Mouse (Mus musculus) spleen, adult 2 months (tissue): Measurements from ENCODE around the gene Ass1. TPM values are rescaled to one million over a fixed set of nuclear protein-coding genes. Genes with fewer than 3 reads are reported as not detected.

Source experiments
- DNase-seq, 2 experiments: peaks; one replicate each; pipeline versions ENCODE4 v3.0.0 to v3.0.0-alpha.2; 2012 to 2021; ENCODE audit warnings: low spot score in 2 of 2, low read depth in 1 of 2
- H3K27ac ChIP-seq: fragments of 200-500 bp; 2 replicates; pipeline ENCODE4 v1.5.1; 2012; ENCODE audit warnings: low read length, inconsistent platforms; ENCODE audit not compliant: insufficient read depth
- H3K27me3 ChIP-seq: fragments of 200-500 bp; 2 replicates; pipeline ENCODE4 v1.6.1; 2012; ENCODE audit warnings: mild to moderate bottlenecking, moderate library complexity, low read length, inconsistent platforms; ENCODE audit not compliant: control insufficient read depth, insufficient read depth
- H3K36me3 ChIP-seq: fragments of 200-500 bp; 2 replicates; pipeline ENCODE4 v1.6.1; 2012; ENCODE audit warnings: mild to moderate bottlenecking, low read length, inconsistent platforms; ENCODE audit not compliant: control insufficient read depth, insufficient read depth
- H3K4me1 ChIP-seq: fragments of 200-500 bp; 2 replicates; pipeline ENCODE4 v1.6.1; 2011; ENCODE audit warnings: inconsistent platforms; ENCODE audit not compliant: control insufficient read depth, insufficient read depth, insufficient read length
- H3K4me3 ChIP-seq: fragments of 200-500 bp; 2 replicates; pipeline ENCODE4 v1.5.1; 2011; ENCODE audit warnings: mild to moderate bottlenecking, inconsistent platforms; ENCODE audit not compliant: insufficient read depth, insufficient read length; ENCODE audit errors: extremely low read depth
- CTCF ChIP-seq: fragments of 200-500 bp; IDR thresholded peaks from 2 replicates; pipeline ENCODE4 v1.5.1; 2011; ENCODE audit warnings: mild to moderate bottlenecking, inconsistent platforms; ENCODE audit not compliant: insufficient read depth, insufficient read length, insufficient replicate concordance; ENCODE audit errors: extremely low read depth
- POLR2A ChIP-seq: fragments of 200-500 bp; IDR thresholded peaks from 2 replicates; pipeline ENCODE4 v1.6.1; 2011; ENCODE audit warnings: low read depth, low read length, inconsistent platforms
- WGBS: fragments of 180-500 bp; shearing (Covaris S2); methylation state at CpG from one replicate; pipeline ENCODE4 v1.1.7; 2018; 5-methylcytosine and 5-hydroxymethylcytosine counted together
- polyA plus RNA-seq: library from polyadenylated mRNA; depleted of rRNA; stranded (reverse); fragments of >200 nt; gene quantifications from 2 replicates; pipeline ENCODE4 v1.2.3, GENCODE M21; 2012

Gene Ass1
- polyA plus RNA-seq, 1 experiment = 18.9 TPM

- H3K27me3 ChIP-seq = no peaks in the 10 kb centered on the region
- no peak for DNase-seq
- H3K27ac ChIP-seq = no peak overlapping the region
- H3K4me1 ChIP-seq = peaks cover 2% of the 10 kb centered on the region; the same call in 1 of the 2 replicates
- H3K36me3 ChIP-seq = no peaks in the 10 kb centered on the region; the same call in 1 of the 2 replicates
- H3K4me3 ChIP-seq = no peak overlapping the region
- WGBS = 91% methylated on average over 21 of the region's 21 CpGs
- TF ChIP-seq CTCF = no peak
- no peak for TF ChIP-seq POLR2A
These were observed 29.6 kb downstream of the Ass1 start for GRCm38 (mm10) chr2:31499327-31500291.

- DNase-seq = no peak
- peaks cover 2% of the 10 kb centered on the region; the same call in 1 of the 2 replicates for H3K4me1 ChIP-seq
- no peak overlapping the region for H3K27ac ChIP-seq
- TF ChIP-seq CTCF (no peak), POLR2A (no peak)
- no peak overlapping the region for H3K4me3 ChIP-seq
- no peaks in the 10 kb centered on the region for H3K27me3 ChIP-seq
- 93% methylated on average over 24 of the region's 24 CpGs for WGBS
- H3K36me3 ChIP-seq = no peaks in the 10 kb centered on the region; the same call in 1 of the 2 replicates
These were observed 30.5 kb downstream of the Ass1 start for GRCm38 (mm10) chr2:31500292-31501204.

GRCm38 (mm10) chr2:31501448-31502130 is 31.6 kb downstream of the Ass1 start:
- no peak for DNase-seq
- H3K4me1 ChIP-seq = peaks cover 2% of the 10 kb centered on the region; the same call in 1 of the 2 replicates
- H3K27me3 ChIP-seq = no peaks in the 10 kb centered on the region
- H3K36me3 ChIP-seq = no peaks in the 10 kb centered on the region; the same call in 1 of the 2 replicates
- no peak overlapping the region for H3K27ac ChIP-seq
- WGBS = 89% methylated on average over 20 of the region's 20 CpGs
- TF ChIP-seq CTCF (no peak), POLR2A (no peak)
- H3K4me3 ChIP-seq = no peak overlapping the region

GRCm38 (mm10) chr2:31502616-31503522 is 32.9 kb downstream of the Ass1 start:
- Histone ChIP-seq H3K36me3 (no peaks in the 10 kb centered on the region; the same call in 1 of the 2 replicates), H3K4me3 (no peak overlapping the region), H3K27ac (no peak overlapping the region), H3K27me3 (no peaks in the 10 kb centered on the region), H3K4me1 (peaks cover 2% of the 10 kb centered on the region; the same call in 1 of the 2 replicates)
- no peak for DNase-seq
- no peak for TF ChIP-seq CTCF
- WGBS = 90% methylated on average over 15 of the region's 15 CpGs

- WGBS = 62% methylated on average over 11 of the region's 11 CpGs
- Histone ChIP-seq H3K27ac (no peak overlapping the region), H3K36me3 (no peaks in the 10 kb centered on the region; the same call in 1 of the 2 replicates), H3K27me3 (no peaks in the 10 kb centered on the region), H3K4me1 (peaks cover 2% of the 10 kb centered on the region; the same call in 1 of the 2 replicates), H3K4me3 (no peak overlapping the region)
- no peak for DNase-seq
- no peak for TF ChIP-seq POLR2A
- TF ChIP-seq CTCF = no peak
These were observed 35.5 kb downstream of the Ass1 start for GRCm38 (mm10) chr2:31505472-31505871.

- Histone ChIP-seq H3K27me3 (no peaks in the 10 kb centered on the region), H3K27ac (no peak overlapping the region), H3K4me1 (no peaks in the 10 kb centered on the region), H3K36me3 (peaks cover 6% of the 10 kb centered on the region; the same call in 1 of the 2 replicates), H3K4me3 (no peak overlapping the region)
- no peak for TF ChIP-seq POLR2A
- TF ChIP-seq CTCF = no peak
- 89% methylated on average over 6 of the region's 6 CpGs for WGBS
- DNase-seq = no peak
These were observed 38.8 kb downstream of the Ass1 start for GRCm38 (mm10) chr2:31508851-31509250.
